Mouse (Mus musculus): ENCODE measurements around the gene Gper1.

DNA sequence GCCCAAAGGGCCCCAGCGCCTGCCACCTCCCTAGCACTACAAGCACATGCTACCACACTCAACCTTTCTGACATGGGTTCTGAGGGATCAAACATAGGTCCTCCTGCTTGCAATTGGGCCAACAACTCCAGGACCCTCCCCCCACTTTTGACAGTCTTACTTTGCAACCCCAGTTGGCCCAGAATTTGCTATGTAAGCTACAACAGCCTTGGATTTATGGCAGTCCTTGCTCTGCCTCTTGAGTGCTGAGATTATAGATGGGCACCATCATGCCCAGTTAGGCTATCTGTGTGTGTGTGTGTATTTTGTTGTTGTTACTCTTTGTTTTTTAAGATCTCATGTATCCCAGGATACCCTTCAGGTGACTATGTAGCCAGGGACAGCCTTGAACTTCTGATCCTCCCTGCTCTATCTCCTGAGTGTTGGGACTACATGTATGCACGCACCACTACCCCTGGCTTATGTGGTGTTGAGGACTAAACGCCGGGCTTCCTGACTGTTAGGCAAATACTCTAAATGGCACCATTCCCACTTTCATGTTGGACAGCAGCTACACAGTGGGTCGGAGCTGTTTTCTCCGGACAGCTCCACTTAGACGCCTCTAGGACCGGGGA lies 43.1 kb upstream of the Gper1 start:
- TF ChIP-seq POLR2A (IDR thresholded peaks at IDR 0.05; ENCODE audit: low read depth, low read length) (no peak), CTCF (IDR thresholded peaks at IDR 0.05; ENCODE audit: extremely low read depth, insufficient read depth, insufficient read length, insufficient replicate concordance) (no peak)
